Mouse (Mus musculus): ENCODE measurements around the gene Notch4. TPM values are rescaled to one million over a fixed set of nuclear protein-coding genes. Genes with fewer than 3 reads are reported as not detected.
A peak's percentile ranks its signal among the peaks of the same experiment; 100 is the strongest.

The Notch4 gene
- polyA plus RNA-seq, 1 experiment = 1.0 TPM

GRCm38 (mm10) chr17:34603375-34604060, 39.5 kb downstream of the Notch4 start, which contains the start of gene Rnf5:
TSS of gene Rnf5 (minus strand) at chr17:34603690.
- TF ChIP-seq CTCF (IDR thresholded peaks at IDR 0.05; ENCODE audit: control insufficient read depth, insufficient read depth, low read length) = no peak
- TF ChIP-seq POLR2A (IDR thresholded peaks at IDR 0.05; ENCODE audit: borderline replicate concordance, control insufficient read depth, low read depth, low read length) = no peak
- peaks cover 8% of the 10 kb centered on the region for H3K4me1 ChIP-seq (ENCODE audit: control insufficient read depth, insufficient read depth, low read length)
- WGBS = under 1% methylated on average over 30 of the region's 30 CpGs
- H3K4me3 ChIP-seq (replicated peaks; ENCODE audit: control insufficient read depth, low read depth, low read length) = peak within 1 kb of the TSS; percentile 80
- peak within 1 kb of the TSS; percentile 94 for H3K27ac ChIP-seq (ENCODE audit: control insufficient read depth, insufficient read depth, low read depth, low read length, poor library complexity)

- Histone ChIP-seq H3K27ac (ENCODE audit: control insufficient read depth, insufficient read depth, low read depth, low read length, poor library complexity) (peak within 1 kb of the TSS; percentile 94), H3K4me1 (ENCODE audit: control insufficient read depth, insufficient read depth, low read length) (peaks cover 8% of the 10 kb centered on the region), H3K4me3 (replicated peaks; ENCODE audit: control insufficient read depth, low read depth, low read length) (peak within 1 kb of the TSS; percentile 80)
- TF ChIP-seq CTCF (IDR thresholded peaks at IDR 0.05; ENCODE audit: control insufficient read depth, insufficient read depth, low read length) (no peak), POLR2A (IDR thresholded peaks at IDR 0.05; ENCODE audit: borderline replicate concordance, control insufficient read depth, low read depth, low read length) (peak; percentile 91; the same call in 1 of the 2 replicates)
- WGBS = under 1% methylated on average over 35 of the region's 35 CpGs
These were observed 40.0 kb downstream of the Notch4 start, which contains the start of gene Agpat1 for GRCm38 (mm10) chr17:34604061-34604508. TSS of gene Agpat1 (plus strand) at chr17:34604262.

DNA sequence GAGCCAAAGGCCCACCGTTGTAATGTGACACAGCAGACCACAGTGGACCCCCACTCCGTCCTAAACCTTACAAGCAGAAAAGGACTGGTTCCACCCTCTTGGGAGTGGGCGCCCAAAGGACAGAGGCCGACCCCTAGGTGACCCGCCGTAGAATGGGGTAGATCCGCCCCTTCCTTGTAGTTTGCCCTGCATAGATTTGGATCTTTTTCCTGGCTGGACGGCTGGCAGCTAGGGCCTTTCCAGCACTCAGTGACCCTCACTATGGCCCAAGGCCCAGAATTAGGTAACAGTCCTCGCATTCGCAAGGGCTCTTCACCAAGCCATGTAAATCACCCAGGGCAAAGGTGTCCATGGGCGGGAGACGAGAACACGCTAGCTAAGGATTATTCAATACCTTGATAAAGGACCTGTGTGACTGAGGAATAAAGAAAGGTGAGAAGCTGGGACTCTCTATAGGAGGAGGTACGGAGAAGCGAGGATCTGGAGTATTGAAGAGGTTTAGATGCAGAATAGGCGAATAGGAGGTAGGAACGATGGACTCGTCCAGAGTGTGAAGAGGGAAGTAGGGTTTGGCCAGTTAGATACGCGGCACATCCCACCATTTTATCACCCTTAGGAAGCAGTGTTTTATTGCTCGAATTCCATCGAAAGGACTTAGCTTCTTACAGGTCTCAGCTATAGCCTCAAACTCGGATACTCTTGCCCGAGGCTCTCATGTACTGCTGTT, 40.6 kb downstream of the Notch4 start:
- 16% methylated on average over 24 of the region's 24 CpGs for whole genome bisulfite sequencing

GRCm38 (mm10) chr17:34605609-34606008, 41.5 kb downstream of the Notch4 start:
- Histone ChIP-seq H3K4me1 (ENCODE audit: control insufficient read depth, insufficient read depth, low read length) (peaks cover 8% of the 10 kb centered on the region; the same call in 1 of the 2 replicates), H3K27ac (ENCODE audit: control insufficient read depth, insufficient read depth, low read depth, low read length, poor library complexity) (peak overlapping the region; percentile 94), H3K4me3 (replicated peaks; ENCODE audit: control insufficient read depth, low read depth, low read length) (peak overlapping the region; percentile 75)
- TF ChIP-seq CTCF (IDR thresholded peaks at IDR 0.05; ENCODE audit: control insufficient read depth, insufficient read depth, low read length) = no peak
- TF ChIP-seq POLR2A (IDR thresholded peaks at IDR 0.05; ENCODE audit: borderline replicate concordance, control insufficient read depth, low read depth, low read length) = peak; percentile 90; the same call in 1 of the 2 replicates
- WGBS = 0% methylated on average over 30 of the region's 30 CpGs

More for the DNA sequence above, 40.6 kb downstream of the Notch4 start:
- peak overlapping the region; percentile 94 for H3K27ac ChIP-seq (ENCODE audit: control insufficient read depth, insufficient read depth, low read depth, low read length, poor library complexity)
- peak overlapping the region; percentile 80 for H3K4me3 ChIP-seq (replicated peaks; ENCODE audit: control insufficient read depth, low read depth, low read length)
- peaks cover 8% of the 10 kb centered on the region; the same call in 1 of the 2 replicates for H3K4me1 ChIP-seq (ENCODE audit: control insufficient read depth, insufficient read depth, low read length)
- TF ChIP-seq CTCF (IDR thresholded peaks at IDR 0.05; ENCODE audit: control insufficient read depth, insufficient read depth, low read length) (no peak), POLR2A (IDR thresholded peaks at IDR 0.05; ENCODE audit: borderline replicate concordance, control insufficient read depth, low read depth, low read length) (no peak)

- TF ChIP-seq CTCF (IDR thresholded peaks at IDR 0.05; ENCODE audit: control insufficient read depth, insufficient read depth, low read length) (no peak), POLR2A (IDR thresholded peaks at IDR 0.05; ENCODE audit: borderline replicate concordance, control insufficient read depth, low read depth, low read length) (no peak)
- peaks cover 8% of the 10 kb centered on the region; the same call in 1 of the 2 replicates for H3K4me1 ChIP-seq (ENCODE audit: control insufficient read depth, insufficient read depth, low read length)
These were observed 42.3 kb downstream of the Notch4 start for GRCm38 (mm10) chr17:34606186-34607039.

DNA sequence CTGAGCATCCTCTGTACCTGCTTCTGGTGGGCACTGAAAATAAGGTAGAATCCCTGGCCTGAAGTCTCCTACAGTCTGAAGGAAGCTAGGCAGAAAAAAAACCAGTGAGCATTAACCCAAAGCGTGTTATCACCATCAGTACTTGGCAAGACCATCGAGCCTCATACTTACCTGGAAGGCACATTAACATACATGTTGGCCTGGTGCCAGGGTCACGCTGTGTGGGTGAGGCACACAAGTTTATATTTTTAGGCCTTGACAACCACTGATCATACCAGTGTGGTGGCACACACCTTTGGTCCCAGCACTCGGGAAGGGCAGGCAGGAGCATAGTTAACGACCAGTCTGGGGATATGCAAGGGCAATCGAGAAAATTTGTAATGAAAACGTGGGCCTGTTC, 43.9 kb downstream of the Notch4 start:
- Histone ChIP-seq H3K27ac (ENCODE audit: control insufficient read depth, insufficient read depth, low read depth, low read length, poor library complexity) (no peak overlapping the region), H3K4me1 (ENCODE audit: control insufficient read depth, insufficient read depth, low read length) (peaks cover 8% of the 10 kb centered on the region; the same call in 1 of the 2 replicates), H3K4me3 (replicated peaks; ENCODE audit: control insufficient read depth, low read depth, low read length) (no peak overlapping the region)
- 64% methylated on average over 7 of the region's 7 CpGs for WGBS
- TF ChIP-seq POLR2A (IDR thresholded peaks at IDR 0.05; ENCODE audit: borderline replicate concordance, control insufficient read depth, low read depth, low read length) = no peak
- no peak for TF ChIP-seq CTCF (IDR thresholded peaks at IDR 0.05; ENCODE audit: control insufficient read depth, insufficient read depth, low read length)

More at GRCm38 (mm10) chr17:34606186-34607039, 42.3 kb downstream of the Notch4 start:
- Histone ChIP-seq H3K27ac (ENCODE audit: control insufficient read depth, insufficient read depth, low read depth, low read length, poor library complexity) (peak overlapping the region; percentile 94; the same call in 1 of the 2 replicates), H3K4me3 (replicated peaks; ENCODE audit: control insufficient read depth, low read depth, low read length) (peak overlapping the region; percentile 75)
- 11% methylated on average over 32 of the region's 32 CpGs for WGBS

- peaks cover 8% of the 10 kb centered on the region; the same call in 1 of the 2 replicates for H3K4me1 ChIP-seq (ENCODE audit: control insufficient read depth, insufficient read depth, low read length)
These were observed 47.0 kb downstream of the Notch4 start for GRCm38 (mm10) chr17:34611050-34611449.

More at GRCm38 (mm10) chr17:34611050-34611449, 47.0 kb downstream of the Notch4 start:
- 91% methylated on average over 8 of the region's 8 CpGs for WGBS
- no peak overlapping the region for H3K27ac ChIP-seq (ENCODE audit: control insufficient read depth, insufficient read depth, low read depth, low read length, poor library complexity)
- H3K4me3 ChIP-seq (replicated peaks; ENCODE audit: control insufficient read depth, low read depth, low read length) = no peak overlapping the region
- TF ChIP-seq CTCF (IDR thresholded peaks at IDR 0.05; ENCODE audit: control insufficient read depth, insufficient read depth, low read length) = no peak
- 0 out of 2 replicates have a peak, but pooled peaks have one; percentile 22 for TF ChIP-seq POLR2A (IDR thresholded peaks at IDR 0.05; ENCODE audit: borderline replicate concordance, control insufficient read depth, low read depth, low read length)

Measured in bone marrow, adult 2 months (tissue).